18 mouse cellular contexts compared by ENCODE assay signal in genomic region chr12:71122731-71123130, GRCm38 (mm10). TPM values are rescaled to one million over a fixed set of nuclear protein-coding genes. Genes with fewer than 3 reads are reported as not detected.
"Had no signal": no experiment of that assay in that cellular context is flagged by ENCODE, and none has a peak within 500 bp of the region (broad histone marks: within the 10 kb centered on the region; RNA-seq: fewer than 3 reads in every experiment).

No protein-coding gene starts in this region.

- H3K27ac ChIP-seq: layer of hippocampus, adult 2 months; limb, embryonic 12.5 days; liver, embryonic 13.5 days; lung, embryonic 15.5 days; midbrain, embryonic 13.5 days; neural tube, embryonic 15.5 days; stomach, postnatal 0 days had no signal

- H3K4me3 ChIP-seq: layer of hippocampus, adult 2 months; limb, embryonic 12.5 days; liver, embryonic 13.5 days; lung, embryonic 15.5 days; midbrain, embryonic 13.5 days; myocyte; neural tube, embryonic 15.5 days had no signal

- H3K27me3 ChIP-seq: limb, embryonic 12.5 days; liver, embryonic 13.5 days; lung, embryonic 15.5 days; midbrain, embryonic 13.5 days; neural tube, embryonic 15.5 days had no signal

- H3K4me2 ChIP-seq: limb, embryonic 12.5 days; liver, embryonic 13.5 days; lung, embryonic 15.5 days; midbrain, embryonic 13.5 days; neural tube, embryonic 15.5 days had no signal

- H3K9ac ChIP-seq: limb, embryonic 12.5 days; liver, embryonic 13.5 days; liver, postnatal 0 days; lung, embryonic 15.5 days; midbrain, embryonic 13.5 days; neural tube, embryonic 15.5 days had no signal

- ATAC-seq: liver, postnatal 0 days; midbrain, embryonic 13.5 days had no signal

- H3K4me1 ChIP-seq: limb, embryonic 12.5 days; liver, embryonic 13.5 days; lung, embryonic 15.5 days; midbrain, embryonic 13.5 days; neural tube, embryonic 15.5 days had no signal

- H3K9me3 ChIP-seq: limb, embryonic 12.5 days; liver, embryonic 13.5 days; lung, embryonic 15.5 days; midbrain, embryonic 13.5 days; neural tube, embryonic 15.5 days had no signal

- DNase-seq: kidney, postnatal 10 days; kidney, postnatal 4 days; liver; liver, embryonic 13.5 days; liver, postnatal 0 days; lung, postnatal 14 days; right cerebral cortex, adult 18-20 months; thymus, postnatal 4 days had no signal

RNA-seq across cellular contexts. Expression of gene Tomm20l, which starts 11.5 kb away (rescaled TPM):
- total RNA-seq: layer of hippocampus, adult 2 months; layer of hippocampus, postnatal 10 days; left cerebral cortex, postnatal 36 days had no signal
- polyA plus RNA-seq: limb, embryonic 12.5 days; liver, embryonic 13.5 days; liver, postnatal 0 days; myocyte; neural tube, embryonic 11.5 days; stomach, postnatal 0 days had no signal
